ENCODE assay signal across 19 mouse cellular contexts in the genomic region with DNA sequence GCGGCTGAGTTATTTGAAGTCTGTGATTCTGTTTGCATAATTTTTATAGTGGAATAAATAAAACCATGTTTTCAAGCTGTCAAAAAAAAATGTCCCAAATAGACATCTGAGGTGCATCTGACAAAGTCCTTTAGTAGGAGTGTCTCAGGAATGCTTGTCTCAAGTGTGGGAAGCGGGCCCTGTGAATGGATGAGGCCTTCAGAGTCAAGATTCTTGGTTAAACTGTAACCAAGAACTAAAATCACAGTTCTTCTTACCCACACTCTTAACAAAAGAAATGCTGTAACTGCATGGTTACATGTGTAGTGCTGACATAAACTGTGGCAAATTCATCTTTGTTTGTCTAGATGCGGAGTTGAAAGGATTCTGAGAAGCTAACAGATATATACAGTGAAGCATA.
DNase-seq lines count a peak whose midpoint lies in the region; ATAC-seq and TF ChIP-seq lines count a peak whose summit lies in the region.
"Had no signal": no experiment of that assay in that cellular context is flagged by ENCODE, and none has a peak within 500 bp of the region (broad histone marks: within the 10 kb centered on the region; RNA-seq: fewer than 3 reads in every experiment).

No protein-coding gene starts in this region.

- no peaks in the 10 kb centered on the region for H3K27me3 ChIP-seq in intestine, embryonic 15.5 days (replicated peaks)
- no peaks in the 10 kb centered on the region for H3K27me3 ChIP-seq in intestine, postnatal 0 days (replicated peaks; ENCODE audit: control insufficient read depth, insufficient read depth, low read length)
- H3K27me3 ChIP-seq: embryonic facial prominence, embryonic 13.5 days; forebrain, embryonic 13.5 days; forebrain, embryonic 15.5 days had no signal

- H3K4me1 ChIP-seq in intestine, embryonic 15.5 days (replicated peaks) = no peaks in the 10 kb centered on the region
- no peaks in the 10 kb centered on the region; the same call in 1 of the 2 replicates for H3K4me1 ChIP-seq in intestine, postnatal 0 days (replicated peaks; ENCODE audit: control insufficient read depth, insufficient read depth, low read length)
- H3K4me1 ChIP-seq: embryonic facial prominence, embryonic 13.5 days; forebrain, embryonic 15.5 days had no signal

- 66% methylated on average over 3 of the region's 3 CpGs for WGBS in intestine, embryonic 15.5 days
- WGBS in intestine, postnatal 0 days = 64% methylated on average over 3 of the region's 3 CpGs

- no peaks in the 10 kb centered on the region for H3K9me3 ChIP-seq in intestine, embryonic 15.5 days
- no peaks in the 10 kb centered on the region for H3K9me3 ChIP-seq in intestine, postnatal 0 days (ENCODE audit: control insufficient read depth)
- H3K9me3 ChIP-seq: embryonic facial prominence, embryonic 13.5 days; forebrain, embryonic 13.5 days; forebrain, embryonic 15.5 days had no signal

- no peak overlapping the region for H3K4me2 ChIP-seq in intestine, embryonic 15.5 days (replicated peaks)
- no peak overlapping the region for H3K4me2 ChIP-seq in intestine, postnatal 0 days (replicated peaks; ENCODE audit: low read depth)
- H3K4me2 ChIP-seq: embryonic facial prominence, embryonic 13.5 days; forebrain, embryonic 13.5 days; forebrain, embryonic 15.5 days had no signal

- H3K36me3 ChIP-seq in intestine, embryonic 15.5 days = no peaks in the 10 kb centered on the region
- H3K36me3 ChIP-seq in intestine, postnatal 0 days (ENCODE audit: control insufficient read depth, insufficient read depth) = no peaks in the 10 kb centered on the region
- H3K36me3 ChIP-seq: embryonic facial prominence, embryonic 13.5 days; forebrain, embryonic 15.5 days had no signal

- DNase-seq in layer of hippocampus, adult 2 months (ENCODE audit: low spot score in 2 of 2) = no peak
- DNase-seq in layer of hippocampus, adult 9-11 months = no peak
- DNase-seq in telencephalon, adult 2 months (ENCODE audit: low read depth, low spot score) = peak; percentile 10
- DNase-seq in spleen, postnatal 4 days (ENCODE audit: low spot score in 2 of 2) = no peak
- DNase-seq: adrenal gland, adult 8-10 months; adrenal gland, postnatal 14 days; adrenal gland, postnatal 36 days; cerebellum, adult 11-12 months; cerebellum, adult 2 months; cerebellum, adult 9-10 months; cerebellum, postnatal 10 days; cerebellum, postnatal 25 days; forebrain, postnatal 0 days had no signal

- H3K27ac ChIP-seq in intestine, embryonic 15.5 days = no peak overlapping the region
- H3K27ac ChIP-seq in intestine, postnatal 0 days (ENCODE audit: low read depth, low read length) = no peak overlapping the region
- 0 out of 2 replicates have a peak overlapping the region, but pooled peaks have one; percentile 18 for H3K27ac ChIP-seq in layer of hippocampus, adult 2 months
- H3K27ac ChIP-seq: embryonic facial prominence, embryonic 13.5 days; forebrain, embryonic 13.5 days; forebrain, embryonic 15.5 days had no signal

- H3K9ac ChIP-seq in intestine, embryonic 15.5 days = no peak overlapping the region
- no peak overlapping the region for H3K9ac ChIP-seq in intestine, postnatal 0 days (ENCODE audit: low read depth, low read length)
- H3K9ac ChIP-seq: embryonic facial prominence, embryonic 13.5 days; forebrain, embryonic 13.5 days; forebrain, embryonic 15.5 days; forebrain, postnatal 0 days had no signal

- TF ChIP-seq CTCF in intestine, postnatal 0 days (IDR thresholded peaks at IDR 0.05; ENCODE audit: low read depth) = no peak
- TF ChIP-seq CTCF in layer of hippocampus, adult 2 months (conservative IDR thresholded peaks at IDR 0.05) = no peak

- no peak overlapping the region for H3K4me3 ChIP-seq in intestine, embryonic 15.5 days (replicated peaks)
- no peak overlapping the region for H3K4me3 ChIP-seq in intestine, postnatal 0 days (ENCODE audit: low read depth, low read length)
- no peak overlapping the region for H3K4me3 ChIP-seq in layer of hippocampus, adult 2 months
- H3K4me3 ChIP-seq: embryonic facial prominence, embryonic 13.5 days; forebrain, embryonic 13.5 days; forebrain, embryonic 15.5 days had no signal

- peak; percentile 53; the same call in 1 of the 2 replicates for ATAC-seq in intestine, embryonic 15.5 days
- no peak for ATAC-seq in intestine, postnatal 0 days
- ATAC-seq: activated CD4-positive, CD25-positive, alpha-beta regulatory T cell, adult 4 months; forebrain, embryonic 13.5 days; forebrain, embryonic 15.5 days; forebrain, postnatal 0 days had no signal
